Mouse (Mus musculus) embryo, embryonic 10 days (tissue): ENCODE results near the gene Camk2d.

Source experiments
- DNase-seq: peaks from one replicate; pipeline ENCODE4 v3.0.0-alpha.2; 2015; ENCODE audit warnings: low spot score

Gene Camk2d

GRCm38 (mm10) chr3:126690627-126691505 is 94.8 kb downstream of the Camk2d start:
- DNase-seq: no peak

GRCm38 (mm10) chr3:126691565-126691964 is 95.5 kb downstream of the Camk2d start:
- no peak for DNase-seq

- no peak for DNase-seq
These were observed 96.7 kb downstream of the Camk2d start for GRCm38 (mm10) chr3:126692797-126693196.

- peak; percentile 18 for DNase-seq
These were observed 97.2 kb downstream of the Camk2d start for GRCm38 (mm10) chr3:126693302-126693701.

GRCm38 (mm10) chr3:126695456-126696293 is 99.6 kb downstream of the Camk2d start:
- DNase-seq: peak; percentile 81

- DNase-seq: no peak
These were observed 100.5 kb downstream of the Camk2d start for GRCm38 (mm10) chr3:126696620-126697019.

- DNase-seq: no peak
These were observed 103.6 kb downstream of the Camk2d start for GRCm38 (mm10) chr3:126699740-126700139.

- no peak for DNase-seq
These were observed 105.0 kb downstream of the Camk2d start for GRCm38 (mm10) chr3:126701067-126701466.

GRCm38 (mm10) chr3:126701586-126701985 is 105.5 kb downstream of the Camk2d start:
- DNase-seq: no peak

GRCm38 (mm10) chr3:126705490-126705889 is 109.4 kb downstream of the Camk2d start:
- no peak for DNase-seq

GRCm38 (mm10) chr3:126714281-126714680 is 118.2 kb downstream of the Camk2d start:
- DNase-seq: no peak

GRCm38 (mm10) chr3:126723021-126723449 is 126.9 kb downstream of the Camk2d start:
- no peak for DNase-seq

GRCm38 (mm10) chr3:126723458-126723857 is 127.4 kb downstream of the Camk2d start:
- DNase-seq: no peak

- no peak for DNase-seq
These were observed 129.5 kb downstream of the Camk2d start for GRCm38 (mm10) chr3:126725647-126726046.

GRCm38 (mm10) chr3:126727387-126727786 is 131.3 kb downstream of the Camk2d start:
- DNase-seq: no peak

- DNase-seq: no peak
These were observed 134.3 kb downstream of the Camk2d start for GRCm38 (mm10) chr3:126730411-126730810.

GRCm38 (mm10) chr3:126732323-126732722 is 136.2 kb downstream of the Camk2d start:
- no peak for DNase-seq

GRCm38 (mm10) chr3:126734533-126734932 is 138.4 kb downstream of the Camk2d start:
- DNase-seq: no peak

GRCm38 (mm10) chr3:126735211-126735610 is 139.1 kb downstream of the Camk2d start:
- DNase-seq: no peak

- DNase-seq: no peak
These were observed 141.0 kb downstream of the Camk2d start for GRCm38 (mm10) chr3:126737128-126737527.

- no peak for DNase-seq
These were observed 144.0 kb downstream of the Camk2d start for GRCm38 (mm10) chr3:126740146-126740545.

GRCm38 (mm10) chr3:126744432-126745133 is 148.5 kb downstream of the Camk2d start:
- DNase-seq: no peak
